Mouse (Mus musculus) Patski (cell line): ENCODE results near the gene Zdhhc22. TPM values are rescaled to one million over a fixed set of nuclear protein-coding genes. Genes with fewer than 3 reads are reported as not detected.

Source experiments
- ATAC-seq: fragments of 100-300 bp; one replicate; pipeline ENCODE4 v1.8.0; 2021
- CTCF ChIA-PET: fragments of 350-600 bp; sonication (Branson Sonifier 250); formaldehyde crosslinking; loops from one replicate; lab custom pipeline; 2022; ENCODE audit warnings: inconsistent platforms; lab: Charles Lee
- POLR2A ChIA-PET: fragments of 350-600 bp; sonication (Branson Sonifier 250); formaldehyde crosslinking; loops from one replicate; lab custom pipeline; 2022; ENCODE audit warnings: antibody characterized with exemption, inconsistent platforms; lab: Charles Lee
- DNase-seq: peaks from one replicate; pipeline ENCODE4 v3.0.0-alpha.2; 2011; ENCODE audit warnings: low read depth, low spot score
- H3K27me3 ChIP-seq: fragments of 371-371 bp; one replicate; pipeline ENCODE4 v1.5.1; 2021
- CTCF ChIP-seq: fragments of 100-300 bp; IDR thresholded peaks from one replicate; pipeline ENCODE4 v1.5.1; 2021
- in situ Hi-C: fragments of 300-500 bp; cut with MboI; formaldehyde crosslinking; loops from 3 replicates; pipeline ENCODE4 v1.11.1; 2018; ENCODE audit warnings: low pct_unique_long_range_greater_than_20kb, mixed read lengths
- polyA plus RNA-seq: library from polyadenylated mRNA; unstranded; gene quantifications from one replicate; pipeline ENCODE4 v1.2.3, GENCODE M21; 2021

Zdhhc22 gene
- polyA plus RNA-seq, 1 experiment from 2014 or later: not detected

GRCm38 (mm10) chr12:87021040-87021439, 30.8 kb upstream of the Zdhhc22 start, which contains the start of gene Tmem63c:
Tmem63c (plus strand) TSS chr12:87021340.
- ChIA-PET POLR2A (no interaction called here), CTCF (no interaction called here)
- DNase-seq: no peak
- no peak for TF ChIP-seq CTCF
- H3K27me3 ChIP-seq: peaks cover 47% of the 10 kb centered on the region
- no peak for ATAC-seq
- in situ Hi-C loops: no loop called here

- in situ Hi-C loops: no loop called here
- H3K27me3 ChIP-seq: peaks cover 29% of the 10 kb centered on the region
- DNase-seq (no peak), ATAC-seq (no peak)
- ChIA-PET CTCF (no interaction called here), POLR2A (no interaction called here)
- no peak for TF ChIP-seq CTCF
These were observed 28.5 kb upstream of the Zdhhc22 start for GRCm38 (mm10) chr12:87018756-87019155.

GRCm38 (mm10) chr12:87017041-87017440, 26.8 kb upstream of the Zdhhc22 start:
- DNase-seq (no peak), ATAC-seq (no peak)
- TF ChIP-seq CTCF: peak; percentile 52
- POLR2A ChIA-PET: no interaction called here
- in situ Hi-C loops: no loop called here
- CTCF ChIA-PET: no interaction called here
- H3K27me3 ChIP-seq: peaks cover 19% of the 10 kb centered on the region

- ChIA-PET CTCF (no interaction called here), POLR2A (no interaction called here)
- H3K27me3 ChIP-seq: peaks cover 49% of the 10 kb centered on the region
- DNase-seq (no peak), ATAC-seq (no peak)
- TF ChIP-seq CTCF: no peak
- in situ Hi-C loops: no loop called here
These were observed 14.4 kb upstream of the Zdhhc22 start for GRCm38 (mm10) chr12:87004596-87004995.

- DNase-seq (no peak), ATAC-seq (no peak)
- in situ Hi-C loops: no loop called here
- peaks cover 39% of the 10 kb centered on the region for H3K27me3 ChIP-seq
- ChIA-PET POLR2A (interaction anchor here (0.6 kb wide), 1 partner anchor 30 kb away, joined by 3 read pairs; no protein-coding TSS in a partner anchor), CTCF (interaction anchor here (3.5 kb wide), 1 partner anchor 50 kb away, joined by 10 read pairs; no protein-coding TSS in a partner anchor)
- TF ChIP-seq CTCF: no peak
These were observed 13.4 kb upstream of the Zdhhc22 start for GRCm38 (mm10) chr12:87003606-87004005.

GRCm38 (mm10) chr12:87002815-87003214, 12.6 kb upstream of the Zdhhc22 start:
- CTCF ChIA-PET: interaction anchor here (3.5 kb wide), 1 partner anchor 51 kb away, joined by 10 read pairs; no protein-coding TSS in a partner anchor
- H3K27me3 ChIP-seq: peaks cover 40% of the 10 kb centered on the region
- ATAC-seq (no peak), DNase-seq (no peak)
- in situ Hi-C loops: no loop called here
- POLR2A ChIA-PET: interaction anchor here (0.6 kb wide), 1 partner anchor 29 kb away, joined by 3 read pairs; no protein-coding TSS in a partner anchor
- no peak for TF ChIP-seq CTCF

- CTCF ChIA-PET: interaction anchor here (3.5 kb wide), 1 partner anchor 51 kb away, joined by 10 read pairs; no protein-coding TSS in a partner anchor
- no peak for TF ChIP-seq CTCF
- DNase-seq (no peak), ATAC-seq (no peak)
- POLR2A ChIA-PET: no interaction called here
- in situ Hi-C loops: no loop called here
- peaks cover 42% of the 10 kb centered on the region for H3K27me3 ChIP-seq
These were observed 12.0 kb upstream of the Zdhhc22 start for GRCm38 (mm10) chr12:87002209-87002608.

- ATAC-seq (no peak), DNase-seq (no peak)
- in situ Hi-C loops: no loop called here
- peaks cover 33% of the 10 kb centered on the region for H3K27me3 ChIP-seq
- CTCF ChIA-PET: interaction anchor here (3.5 kb wide), 1 partner anchor 53 kb away, joined by 10 read pairs; no protein-coding TSS in a partner anchor
- POLR2A ChIA-PET: no interaction called here
- no peak for TF ChIP-seq CTCF
These were observed 10.6 kb upstream of the Zdhhc22 start for GRCm38 (mm10) chr12:87000840-87001176.

- DNase-seq (no peak), ATAC-seq (no peak)
- ChIA-PET POLR2A (no interaction called here), CTCF (interaction anchor here (3.5 kb wide), 1 partner anchor 53 kb away, joined by 10 read pairs; no protein-coding TSS in a partner anchor)
- TF ChIP-seq CTCF: no peak
- H3K27me3 ChIP-seq: peaks cover 29% of the 10 kb centered on the region
- in situ Hi-C loops: no loop called here
These were observed 10.1 kb upstream of the Zdhhc22 start for GRCm38 (mm10) chr12:87000151-87000839.

GRCm38 (mm10) chr12:86999283-86999820, 9.1 kb upstream of the Zdhhc22 start:
- in situ Hi-C loops: no loop called here
- ChIA-PET CTCF (interaction anchor here (1.4 kb wide), 2 partner anchors 26 to 231 kb away, joined by 4 read pairs; no protein-coding TSS in a partner anchor), POLR2A (no interaction called here)
- peak; percentile 55 for TF ChIP-seq CTCF
- ATAC-seq (no peak), DNase-seq (no peak)
- H3K27me3 ChIP-seq: peaks cover 24% of the 10 kb centered on the region

- TF ChIP-seq CTCF: peak; percentile 48
- POLR2A ChIA-PET: no interaction called here
These were observed 8.5 kb upstream of the Zdhhc22 start for GRCm38 (mm10) chr12:86998699-86999098.

More at GRCm38 (mm10) chr12:86998699-86999098, 8.5 kb upstream of the Zdhhc22 start:
- CTCF ChIA-PET: interaction anchor here (1.4 kb wide), 2 partner anchors 25 to 230 kb away, joined by 4 read pairs; no protein-coding TSS in a partner anchor
- no peak for ATAC-seq
- DNase-seq: no peak
- in situ Hi-C loops: no loop called here
- H3K27me3 ChIP-seq: peaks cover 29% of the 10 kb centered on the region
